Comparison of ENCODE assay signal across 8 mouse cellular contexts in genomic region chr11:107479862-107480203, GRCm38 (mm10). TPM values are rescaled to one million over a fixed set of nuclear protein-coding genes. Genes with fewer than 3 reads are reported as not detected.
DNase-seq lines count a peak whose midpoint lies in the region; ATAC-seq and TF ChIP-seq lines count a peak whose summit lies in the region.

No protein-coding gene starts in this region.

- peak overlapping the region; percentile 72 for H3K4me3 ChIP-seq in kidney, adult 2 months (ENCODE audit: insufficient read depth, low read depth, low read length)
- peak overlapping the region; percentile 88 for H3K4me3 ChIP-seq in bone marrow macrophage, adult 2 months (ENCODE audit: insufficient read depth, low read length)
- H3K4me3 ChIP-seq in hindbrain, embryonic 13.5 days = peak overlapping the region; percentile 95
- peak overlapping the region; percentile 95 for H3K4me3 ChIP-seq in midbrain, embryonic 13.5 days (replicated peaks)

- no peak for ATAC-seq in hindbrain, embryonic 13.5 days (ENCODE audit: low FRiP score)
- ATAC-seq in midbrain, embryonic 13.5 days = no peak
- no peak for ATAC-seq in activated CD4-positive, CD25-positive, alpha-beta regulatory T cell, adult 4 months

- H3K27ac ChIP-seq in kidney, adult 2 months (ENCODE audit: insufficient read depth, low read depth, low read length) = peak overlapping the region; percentile 81
- H3K27ac ChIP-seq in bone marrow macrophage, adult 2 months (ENCODE audit: insufficient read depth, low read depth, low read length) = peak overlapping the region; percentile 68
- peak overlapping the region; percentile 83 for H3K27ac ChIP-seq in hindbrain, embryonic 13.5 days
- H3K27ac ChIP-seq in midbrain, embryonic 13.5 days = peak overlapping the region; percentile 73; the same call in 1 of the 2 replicates

- no peak for TF ChIP-seq CTCF in kidney, adult 2 months (conservative IDR thresholded peaks at IDR 0.05; ENCODE audit: insufficient read depth, insufficient read length, low read depth, low read length)
- no peak for TF ChIP-seq CTCF in bone marrow macrophage, adult 2 months (IDR thresholded peaks at IDR 0.05; ENCODE audit: low read depth, low read length)

- no peaks in the 10 kb centered on the region for H3K9me3 ChIP-seq in hindbrain, embryonic 13.5 days
- no peaks in the 10 kb centered on the region for H3K9me3 ChIP-seq in midbrain, embryonic 13.5 days

- peak overlapping the region; percentile 90 for H3K4me2 ChIP-seq in hindbrain, embryonic 13.5 days
- H3K4me2 ChIP-seq in midbrain, embryonic 13.5 days (replicated peaks) = peak overlapping the region; percentile 97

- H3K36me3 ChIP-seq in kidney, adult 2 months (ENCODE audit: control insufficient read depth, insufficient read depth, low read length) = no peaks in the 10 kb centered on the region
- H3K36me3 ChIP-seq in hindbrain, embryonic 13.5 days = peaks cover 5% of the 10 kb centered on the region
- peaks cover 3% of the 10 kb centered on the region for H3K36me3 ChIP-seq in midbrain, embryonic 13.5 days

- under 1% methylated on average over 10 of the region's 10 CpGs for WGBS in kidney, adult 2 months
- 2% methylated on average over 10 of the region's 10 CpGs for WGBS in hindbrain, embryonic 13.5 days
- 1% methylated on average over 10 of the region's 10 CpGs for WGBS in midbrain, embryonic 13.5 days

- peak overlapping the region; percentile 95 for H3K9ac ChIP-seq in hindbrain, embryonic 13.5 days
- peak overlapping the region; percentile 92 for H3K9ac ChIP-seq in midbrain, embryonic 13.5 days (replicated peaks)

- no peaks in the 10 kb centered on the region for H3K27me3 ChIP-seq in kidney, adult 2 months (replicated peaks; ENCODE audit: control insufficient read depth, insufficient read depth, low read length)
- no peaks in the 10 kb centered on the region for H3K27me3 ChIP-seq in hindbrain, embryonic 13.5 days
- no peaks in the 10 kb centered on the region for H3K27me3 ChIP-seq in midbrain, embryonic 13.5 days

- peaks cover 10% of the 10 kb centered on the region; the same call in 1 of the 2 replicates for H3K4me1 ChIP-seq in kidney, adult 2 months (ENCODE audit: control insufficient read depth, insufficient read depth, low read length)
- H3K4me1 ChIP-seq in bone marrow macrophage, adult 2 months (ENCODE audit: control insufficient read depth, insufficient read depth, low read length) = peaks cover 24% of the 10 kb centered on the region
- peaks cover 21% of the 10 kb centered on the region for H3K4me1 ChIP-seq in hindbrain, embryonic 13.5 days (replicated peaks)
- peaks cover 22% of the 10 kb centered on the region for H3K4me1 ChIP-seq in midbrain, embryonic 13.5 days (replicated peaks)

- TF ChIP-seq POLR2A in kidney, adult 2 months (IDR thresholded peaks at IDR 0.05; ENCODE audit: low read depth, low read length) = no peak
- TF ChIP-seq POLR2A in bone marrow macrophage, adult 2 months (IDR thresholded peaks at IDR 0.05; ENCODE audit: borderline replicate concordance, low read depth, low read length) = no peak

- no peak for DNase-seq in kidney, adult 2 months
- no peak for DNase-seq in kidney, adult 11 months
- DNase-seq in cerebellum, adult 9-10 months = no peak
- DNase-seq in layer of hippocampus, postnatal 10 days (ENCODE audit: low spot score in 2 of 2) = no peak

RNA-seq across cellular contexts. Expression of gene Psmd12, which starts 0.5 kb away (rescaled TPM):
- 15.1 and 19.9 TPM in 2 replicates for polyA plus RNA-seq in kidney, adult 2 months (2012; rRNA removed)
- polyA plus RNA-seq in bone marrow macrophage, adult 2 months (2012; ENCODE audit: insufficient read depth, insufficient read length, missing spikeins) = 60.8 and 65.4 TPM in 2 replicates
- 158 and 163 TPM in 2 replicates for polyA plus RNA-seq in hindbrain, embryonic 13.5 days (2015; fragmentation: Nextera tagmentation; extraction: Ambion mirVana)
- 175 and 178 TPM in 2 replicates for polyA plus RNA-seq in midbrain, embryonic 13.5 days (2015; fragmentation: Nextera tagmentation; extraction: Ambion mirVana)
- polyA plus RNA-seq in activated CD4-positive, CD25-positive, alpha-beta regulatory T cell, adult 4 months (2017; shearing (Covaris generic)) = 100 to 1,000 TPM; 121 to 141 TPM
- 10 to 100 TPM; 78.5 to 86.2 TPM for total RNA-seq in layer of hippocampus, postnatal 10 days (2021)

RNA-seq across cellular contexts. Expression of gene Pitpnc1, which starts 9.3 kb away (rescaled TPM):
- polyA plus RNA-seq in kidney, adult 2 months (2012; rRNA removed) = 15.0 and 18.5 TPM in 2 replicates
- polyA plus RNA-seq in bone marrow macrophage, adult 2 months (2012; ENCODE audit: insufficient read depth, insufficient read length, missing spikeins) = 13.2 and 14.6 TPM in 2 replicates
- polyA plus RNA-seq in hindbrain, embryonic 13.5 days (2015; fragmentation: Nextera tagmentation; extraction: Ambion mirVana) = 33.9 and 35.2 TPM in 2 replicates
- polyA plus RNA-seq in midbrain, embryonic 13.5 days (2015; fragmentation: Nextera tagmentation; extraction: Ambion mirVana) = 35.0 and 36.7 TPM in 2 replicates
- 100 to 1,000 TPM; 101 to 116 TPM for polyA plus RNA-seq in activated CD4-positive, CD25-positive, alpha-beta regulatory T cell, adult 4 months (2017; shearing (Covaris generic))
- 10 to 100 TPM; 60.3 to 65.2 TPM for total RNA-seq in layer of hippocampus, postnatal 10 days (2021)
